Mouse (Mus musculus) CH12.LX (cell line): ENCODE results near the gene Map4k3.

Experiments used
- CTCF ChIP-seq, 2 experiments: IDR thresholded peaks in 1 of 2; conservative IDR thresholded peaks in 1 of 2; 2 replicates each; pipeline ENCODE4 v1.5.1; 2011 to 2012; ENCODE audit warnings: low read depth in 2 of 2, low read length in 2 of 2, improper control_type of control experiment in 1 of 2, inconsistent platforms in 1 of 2, mild to moderate bottlenecking in 1 of 2, moderate library complexity in 1 of 2
- EP300 ChIP-seq: IDR thresholded peaks from 2 replicates; pipeline ENCODE4 v1.6.1; 2011; ENCODE audit warnings: low read length, improper control_type of control experiment
- MEF2A ChIP-seq: IDR thresholded peaks from 2 replicates; pipeline ENCODE4 v1.6.1; 2014; ENCODE audit warnings: low read depth, mild to moderate bottlenecking, inconsistent platforms, low read length, improper control_type of control experiment, borderline replicate concordance
- MXI1 ChIP-seq: IDR thresholded peaks from 2 replicates; pipeline ENCODE4 v1.6.1; 2011; ENCODE audit warnings: mild to moderate bottlenecking, low read depth, low read length, improper control_type of control experiment
- POLR2A ChIP-seq: IDR thresholded peaks from 2 replicates; pipeline ENCODE4 v1.6.1; 2011; ENCODE audit warnings: low read depth, mild to moderate bottlenecking, improper control_type of control experiment, low read length
- RAD21 ChIP-seq: IDR thresholded peaks from 2 replicates; pipeline ENCODE4 v1.6.1; 2011; ENCODE audit warnings: low read depth, mild to moderate bottlenecking, low read length, improper control_type of control experiment, moderate library complexity
- ZC3H11A ChIP-seq: IDR thresholded peaks from 2 replicates; pipeline ENCODE4 v1.6.1; 2012; ENCODE audit warnings: low read depth, mild to moderate bottlenecking, inconsistent platforms, low read length, improper control_type of control experiment
- ZNF384 ChIP-seq: IDR thresholded peaks from 2 replicates; pipeline ENCODE4 v1.6.1; 2012; ENCODE audit warnings: low read depth, low read length, improper control_type of control experiment, inconsistent platforms

DNA sequence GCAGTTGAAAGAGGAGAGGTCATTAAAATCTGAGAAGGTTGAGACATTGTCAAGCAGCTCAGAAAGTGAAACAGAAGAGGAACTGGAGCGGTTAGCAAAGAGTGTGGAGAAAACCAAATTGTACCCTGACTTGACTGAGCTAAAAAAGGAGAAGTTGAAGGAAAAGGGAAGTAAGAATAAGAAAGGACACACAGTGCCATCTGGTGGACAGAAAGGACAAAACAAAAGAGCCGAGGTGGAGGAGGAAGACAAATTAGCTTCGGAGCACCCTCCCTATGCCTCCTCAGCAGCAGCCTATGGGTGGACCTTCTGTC is 163.7 kb downstream of the Map4k3 start:
- TF ChIP-seq POLR2A: no peak; the same call in 1 of the 2 replicates
- TF ChIP-seq CTCF (conservative IDR thresholded peaks at IDR 0.05 in 1 of 2, IDR thresholded peaks at IDR 0.05 in 1 of 2; ENCODE audit: low read depth in 2 of 2, low read length in 2 of 2): peak; percentile 38 to 64; a peak in 3 of 4 replicates
- TF ChIP-seq ZNF384: no peak
- no peak for TF ChIP-seq ZC3H11A
- no peak for TF ChIP-seq EP300
- no peak for TF ChIP-seq MEF2A
- TF ChIP-seq RAD21: peak; percentile 33
- TF ChIP-seq MXI1: no peak
